Mouse (Mus musculus) small intestine, adult 2 months (tissue): ENCODE measurements around the gene Bmp2k. TPM values are rescaled to one million over a fixed set of nuclear protein-coding genes. Genes with fewer than 3 reads are reported as not detected.

ENCODE experiments used
- H3K27ac ChIP-seq: fragments of 200-500 bp; 2 replicates; pipeline ENCODE4 v1.5.1; 2012; ENCODE audit warnings: low read depth, low read length, control low read depth, inconsistent platforms; ENCODE audit not compliant: insufficient read depth
- H3K27me3 ChIP-seq: fragments of 200-500 bp; 2 replicates; pipeline ENCODE4 v1.6.1; 2012; ENCODE audit warnings: mild to moderate bottlenecking, moderate library complexity, low read length, inconsistent platforms; ENCODE audit not compliant: control insufficient read depth, insufficient read depth
- H3K36me3 ChIP-seq: fragments of 200-500 bp; 2 replicates; pipeline ENCODE4 v1.6.1; 2012; ENCODE audit warnings: mild to moderate bottlenecking, low read length, control low read depth, inconsistent platforms; ENCODE audit not compliant: control insufficient read depth, insufficient read depth
- H3K4me1 ChIP-seq: fragments of 200-500 bp; 2 replicates; pipeline ENCODE4 v1.6.1; 2012; ENCODE audit warnings: low read length, inconsistent platforms, mixed read lengths; ENCODE audit not compliant: control insufficient read depth, insufficient read depth, insufficient read length
- H3K4me3 ChIP-seq: fragments of 200-500 bp; 2 replicates; pipeline ENCODE4 v1.5.1; 2012; ENCODE audit warnings: low read depth, mild to moderate bottlenecking, control low read depth, inconsistent platforms, low read length, moderate library complexity
- CTCF ChIP-seq: fragments of 200-500 bp; IDR thresholded peaks from 2 replicates; pipeline ENCODE4 v1.5.1; 2012; ENCODE audit warnings: low read depth, mild to moderate bottlenecking, control low read depth, inconsistent platforms, low read length, moderate library complexity, mixed read lengths; ENCODE audit not compliant: insufficient replicate concordance, insufficient read length; ENCODE audit errors: extremely low read depth
- POLR2A ChIP-seq: fragments of 200-500 bp; IDR thresholded peaks from 2 replicates; pipeline ENCODE4 v1.6.1; 2012; ENCODE audit warnings: low read depth, mild to moderate bottlenecking, control low read depth, inconsistent platforms, low read length, moderate library complexity
- WGBS: fragments of 180-500 bp; shearing (Covaris S2); methylation state at CpG from one replicate; pipeline ENCODE4 v1.1.7; 2018; 5-methylcytosine and 5-hydroxymethylcytosine counted together
- polyA plus RNA-seq: library from polyadenylated mRNA; depleted of rRNA; stranded (reverse); fragments of >200 nt; gene quantifications from 2 replicates; pipeline ENCODE4 v1.2.3, GENCODE M21; 2012

The Bmp2k gene
- polyA plus RNA-seq, 1 experiment, result 13.0 TPM

- Histone ChIP-seq H3K4me3 (no peak overlapping the region), H3K4me1 (no peaks in the 10 kb centered on the region; the same call in 1 of the 2 replicates), H3K36me3 (peaks cover 40% of the 10 kb centered on the region), H3K27me3 (no peaks in the 10 kb centered on the region), H3K27ac (no peak overlapping the region)
- TF ChIP-seq CTCF, result no peak
- no peak for TF ChIP-seq POLR2A
- WGBS, result 93% methylated on average over 16 of the region's 16 CpGs
Measured at GRCm38 (mm10) chr5:97087746-97088145, 90.3 kb downstream of the Bmp2k start.

- no peaks in the 10 kb centered on the region for H3K27me3 ChIP-seq
- no peak overlapping the region for H3K4me3 ChIP-seq
- no peak overlapping the region for H3K27ac ChIP-seq
- TF ChIP-seq POLR2A (no peak), CTCF (no peak)
- H3K4me1 ChIP-seq, result no peaks in the 10 kb centered on the region; the same call in 1 of the 2 replicates
- H3K36me3 ChIP-seq, result peaks cover 37% of the 10 kb centered on the region
- WGBS, result 76% methylated on average over 6 of the region's 6 CpGs
Measured at GRCm38 (mm10) chr5:97088231-97088630, 90.7 kb downstream of the Bmp2k start.

- no peak overlapping the region for H3K4me3 ChIP-seq
- H3K27me3 ChIP-seq, result no peaks in the 10 kb centered on the region
- WGBS, result 96% methylated on average over 3 of the region's 3 CpGs
- H3K36me3 ChIP-seq, result peaks cover 29% of the 10 kb centered on the region
- H3K27ac ChIP-seq, result no peak overlapping the region
- TF ChIP-seq POLR2A (no peak), CTCF (no peak)
- no peaks in the 10 kb centered on the region; the same call in 1 of the 2 replicates for H3K4me1 ChIP-seq
Measured at GRCm38 (mm10) chr5:97089426-97089825, 91.9 kb downstream of the Bmp2k start.

GRCm38 (mm10) chr5:97090034-97090784 is 92.7 kb downstream of the Bmp2k start:
- Histone ChIP-seq H3K27me3 (no peaks in the 10 kb centered on the region), H3K4me1 (no peaks in the 10 kb centered on the region; the same call in 1 of the 2 replicates), H3K36me3 (peaks cover 29% of the 10 kb centered on the region), H3K27ac (no peak overlapping the region), H3K4me3 (no peak overlapping the region)
- TF ChIP-seq POLR2A, result no peak
- no peak for TF ChIP-seq CTCF
- 84% methylated on average over 6 of the region's 6 CpGs for WGBS

GRCm38 (mm10) chr5:97092970-97093369 is 95.5 kb downstream of the Bmp2k start:
- H3K36me3 ChIP-seq, result peaks cover 9% of the 10 kb centered on the region
- TF ChIP-seq POLR2A, result no peak
- no peak for TF ChIP-seq CTCF
- no peaks in the 10 kb centered on the region for H3K27me3 ChIP-seq
- H3K27ac ChIP-seq, result no peak overlapping the region
- no peaks in the 10 kb centered on the region for H3K4me1 ChIP-seq
- WGBS, result 81% methylated on average over 8 of the region's 8 CpGs
- H3K4me3 ChIP-seq, result no peak overlapping the region

GRCm38 (mm10) chr5:97095335-97095734 is 97.8 kb downstream of the Bmp2k start:
- no peak overlapping the region for H3K4me3 ChIP-seq
- no peak for TF ChIP-seq CTCF
- no peak for TF ChIP-seq POLR2A
- no peak overlapping the region for H3K27ac ChIP-seq
- WGBS, result 67% methylated on average over 13 of the region's 13 CpGs
- no peaks in the 10 kb centered on the region for H3K27me3 ChIP-seq
- no peaks in the 10 kb centered on the region for H3K4me1 ChIP-seq
- H3K36me3 ChIP-seq, result no peaks in the 10 kb centered on the region; the same call in 1 of the 2 replicates

GRCm38 (mm10) chr5:97097631-97098041 is 100.1 kb downstream of the Bmp2k start:
- H3K4me3 ChIP-seq, result no peak overlapping the region
- no peaks in the 10 kb centered on the region; the same call in 1 of the 2 replicates for H3K36me3 ChIP-seq
- no peak for TF ChIP-seq POLR2A
- no peak for TF ChIP-seq CTCF
- H3K27ac ChIP-seq, result no peak overlapping the region
- H3K4me1 ChIP-seq, result no peaks in the 10 kb centered on the region
- 73% methylated on average over 9 of the region's 9 CpGs for WGBS
- no peaks in the 10 kb centered on the region for H3K27me3 ChIP-seq
